Mouse (Mus musculus) kidney, adult 9 months (tissue): ENCODE results near the gene Gm11565.
"Not testable (repeated sequence)": the region's sequence is repeated elsewhere in the genome, so short reads cannot be mapped to it uniquely, and the experiment has no call there.

ENCODE experiments used
- DNase-seq: peaks from one replicate; pipeline ENCODE4 v3.0.0; 2022

Gm11565 gene

DNA sequence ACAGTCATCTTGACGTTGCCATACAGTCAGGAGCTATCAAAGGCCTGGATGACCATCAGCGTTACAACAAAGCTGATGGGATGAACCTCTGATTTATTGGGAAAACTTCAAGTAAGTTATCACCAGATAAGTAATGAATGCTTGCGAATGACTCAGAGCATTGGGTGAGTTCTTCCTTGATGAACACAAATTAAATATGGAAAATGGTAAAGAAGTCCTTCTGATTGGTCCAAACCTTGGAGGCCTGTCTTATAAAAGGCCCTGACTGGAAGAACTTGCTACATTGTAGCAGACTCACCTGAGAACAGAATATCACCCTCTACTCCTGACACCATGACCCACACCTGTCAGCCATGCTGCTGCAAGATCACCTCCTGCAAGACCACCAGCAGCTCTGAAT lies at the start of gene Gm11565:
Gene Gm11565, plus strand, starts transcription at position 301 of the 400 bp plus-strand sequence.
- DNase-seq, result no peak

GRCm38 (mm10) chr11:99873089-99873488 lies 41.5 kb upstream of the Gm11565 start, which contains the start of gene Krtap9-1:
TSS of gene Krtap9-1 (plus strand) at chr11:99873389.
- DNase-seq, result not testable (repeated sequence)

DNA sequence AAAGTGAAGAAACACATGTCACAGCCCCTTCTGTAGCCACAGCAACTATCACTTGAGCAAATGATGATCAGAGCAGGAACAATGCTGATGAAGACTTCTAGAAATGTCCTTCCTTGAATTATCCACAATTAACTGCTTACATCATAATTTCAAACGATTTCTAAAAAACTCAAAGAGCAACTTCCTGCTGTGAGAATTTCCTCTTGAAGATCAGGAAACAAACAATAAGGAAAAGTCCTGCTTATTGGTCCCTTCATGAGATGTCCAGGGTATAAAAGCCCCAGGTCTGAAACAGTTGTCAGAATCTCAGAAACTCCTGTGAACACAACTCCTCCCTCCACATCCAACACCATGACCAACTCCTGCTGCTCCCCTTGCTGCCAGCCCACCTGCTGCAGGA lies 35.7 kb upstream of the Gm11565 start, which contains the start of gene Gm11567:
Gene Gm11567, plus strand, starts transcription at position 301 of the 400 bp plus-strand sequence.
- DNase-seq, result not testable (repeated sequence)

- no peak for DNase-seq
Observed at GRCm38 (mm10) chr11:99907620-99908019, 6.9 kb upstream of the Gm11565 start, which contains the start of gene Krtap31-1. TSS of gene Krtap31-1 (plus strand) at chr11:99907920.

GRCm38 (mm10) chr11:99935991-99936390 lies 21.4 kb downstream of the Gm11565 start, which contains the start of gene Krtap31-2:
TSS of gene Krtap31-2 (plus strand) at chr11:99936291.
- DNase-seq, result no peak

DNA sequence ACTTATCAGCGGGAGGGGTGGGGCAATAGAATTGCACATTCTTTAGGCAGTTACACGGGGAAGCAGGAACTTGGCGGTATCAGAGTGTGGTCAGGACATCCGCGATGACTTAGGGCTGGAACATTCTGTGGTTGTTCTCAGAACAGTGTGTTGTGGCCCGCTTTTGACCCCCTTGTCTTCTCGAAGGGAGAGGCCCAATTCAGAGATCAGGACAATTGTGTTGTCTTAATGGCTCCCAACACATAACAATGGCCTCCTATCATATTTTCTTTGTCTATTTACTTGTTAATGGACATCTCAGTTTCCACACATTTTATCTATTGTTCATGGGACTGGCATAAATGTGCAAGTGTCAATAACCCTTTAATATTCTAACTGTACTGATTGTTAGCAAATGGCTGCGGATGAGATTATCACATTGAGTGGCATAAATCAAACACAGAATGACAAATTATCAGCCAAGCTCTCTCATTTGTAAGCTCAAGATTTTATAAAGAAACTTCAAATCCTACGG lies 23.3 kb downstream of the Gm11565 start:
- no peak for DNase-seq

GRCm38 (mm10) chr11:99948175-99948574 lies 33.6 kb downstream of the Gm11565 start, which contains the start of gene Krtap9-5:
TSS of gene Krtap9-5 (plus strand) at chr11:99948475.
- no peak for DNase-seq

DNA sequence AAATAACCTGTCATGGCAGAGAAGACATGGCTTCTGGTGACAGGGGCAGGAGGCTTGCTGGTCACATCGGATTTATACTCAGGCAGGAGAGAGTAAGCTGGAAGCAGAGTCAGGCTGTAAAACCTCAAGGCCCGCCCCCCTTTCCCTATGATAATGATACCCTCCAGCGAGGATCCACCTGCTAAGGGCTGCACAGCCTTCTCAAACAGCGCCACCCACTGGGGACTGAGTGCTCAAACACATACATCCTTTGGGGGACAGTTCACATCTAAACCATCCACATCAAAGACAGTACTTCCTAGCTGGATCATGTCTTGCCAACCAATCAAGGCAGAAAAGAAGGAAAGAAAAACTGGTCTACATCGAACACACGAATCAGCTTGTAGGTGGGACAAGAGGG lies 49.7 kb downstream of the Gm11565 start:
- no peak for DNase-seq
